Mouse (Mus musculus) bone marrow, adult 2 months (tissue): ENCODE measurements around the gene Palm.

Source experiments
- CTCF ChIP-seq: fragments of 200-500 bp; IDR thresholded peaks from 2 replicates; pipeline ENCODE4 v1.5.1; 2011; ENCODE audit warnings: low read length, control low read depth; ENCODE audit not compliant: control insufficient read depth, insufficient read depth
- POLR2A ChIP-seq: fragments of 200-500 bp; IDR thresholded peaks from 2 replicates; pipeline ENCODE4 v1.6.1; 2011; ENCODE audit warnings: low read depth, mild to moderate bottlenecking, control low read depth, low read length, borderline replicate concordance; ENCODE audit not compliant: control insufficient read depth

DNA sequence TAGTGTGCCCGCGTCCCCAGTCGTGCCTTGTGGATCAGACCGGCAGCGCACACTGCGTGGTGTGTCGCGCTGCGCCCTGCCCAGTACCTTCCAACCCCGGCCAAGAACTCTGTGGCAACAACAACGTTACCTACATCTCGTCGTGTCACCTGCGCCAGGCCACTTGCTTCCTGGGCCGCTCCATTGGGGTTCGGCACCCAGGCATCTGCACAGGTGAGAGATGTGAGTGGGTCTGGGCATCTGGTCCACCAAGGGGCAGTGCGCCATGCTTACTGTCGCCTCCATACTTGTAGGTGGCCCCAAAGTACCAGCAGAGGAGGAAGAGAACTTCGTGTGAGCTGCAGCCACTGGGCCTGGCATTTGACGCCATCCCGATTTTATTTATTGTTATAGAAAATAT is 12.2 kb upstream of the Palm start:
- no peak; the same call in 1 of the 2 replicates for TF ChIP-seq POLR2A
- TF ChIP-seq CTCF = no peak
